ENCODE assay signal across 11 mouse cellular contexts in genomic region chr1:161379685-161380424, GRCm38 (mm10). TPM values are rescaled to one million over a fixed set of nuclear protein-coding genes. Genes with fewer than 3 reads are reported as not detected.
DNase-seq lines count a peak whose midpoint lies in the region; ATAC-seq and TF ChIP-seq lines count a peak whose summit lies in the region.
"Had no signal": no experiment of that assay in that cellular context is flagged by ENCODE, and none has a peak within 500 bp of the region (broad histone marks: within the 10 kb centered on the region; RNA-seq: fewer than 3 reads in every experiment).

No protein-coding gene starts in this region.

- no peak overlapping the region for H3K9ac ChIP-seq in forebrain, embryonic 15.5 days (replicated peaks)
- no peak overlapping the region for H3K9ac ChIP-seq in limb, embryonic 14.5 days (ENCODE audit: low read depth, low read length, severe bottlenecking)
- no peak overlapping the region for H3K9ac ChIP-seq in liver, embryonic 11.5 days (ENCODE audit: low read depth, low read length)
- H3K9ac ChIP-seq: liver, embryonic 13.5 days had no signal

- H3K9me3 ChIP-seq in heart, embryonic 10.5 days, result no peaks in the 10 kb centered on the region
- H3K9me3 ChIP-seq in forebrain, embryonic 15.5 days, result no peaks in the 10 kb centered on the region
- H3K9me3 ChIP-seq in limb, embryonic 14.5 days (ENCODE audit: control insufficient read depth, low read length), result no peaks in the 10 kb centered on the region
- H3K9me3 ChIP-seq in liver, embryonic 11.5 days (ENCODE audit: control insufficient read depth, low read length), result no peaks in the 10 kb centered on the region
- H3K9me3 ChIP-seq: liver, embryonic 13.5 days had no signal

- peak overlapping the region; percentile 25; the same call in 1 of the 2 replicates for H3K4me2 ChIP-seq in forebrain, embryonic 15.5 days (replicated peaks)
- no peak overlapping the region for H3K4me2 ChIP-seq in limb, embryonic 14.5 days (replicated peaks; ENCODE audit: low read depth, low read length, severe bottlenecking)
- no peak overlapping the region for H3K4me2 ChIP-seq in liver, embryonic 11.5 days
- H3K4me2 ChIP-seq: liver, embryonic 13.5 days had no signal

- H3K27ac ChIP-seq in heart, embryonic 10.5 days, result no peak overlapping the region
- peak overlapping the region; percentile 57 for H3K27ac ChIP-seq in forebrain, embryonic 15.5 days (replicated peaks)
- H3K27ac ChIP-seq in limb, embryonic 14.5 days (replicated peaks; ENCODE audit: low read depth, low read length), result no peak overlapping the region; the same call in 1 of the 2 replicates
- H3K27ac ChIP-seq in liver, embryonic 11.5 days (ENCODE audit: low read depth, low read length), result no peak overlapping the region
- H3K27ac ChIP-seq: liver, embryonic 13.5 days had no signal

- no peaks in the 10 kb centered on the region for H3K36me3 ChIP-seq in heart, embryonic 10.5 days
- H3K36me3 ChIP-seq in forebrain, embryonic 15.5 days, result no peaks in the 10 kb centered on the region
- no peaks in the 10 kb centered on the region for H3K36me3 ChIP-seq in limb, embryonic 14.5 days (ENCODE audit: control insufficient read depth, insufficient read depth, low read length)
- no peaks in the 10 kb centered on the region for H3K36me3 ChIP-seq in liver, embryonic 11.5 days (ENCODE audit: control insufficient read depth, insufficient read depth, low read length)
- H3K36me3 ChIP-seq: liver, embryonic 13.5 days had no signal

- H3K27me3 ChIP-seq in heart, embryonic 10.5 days (ENCODE audit: insufficient read depth, poor library complexity, severe bottlenecking), result no peaks in the 10 kb centered on the region
- H3K27me3 ChIP-seq in forebrain, embryonic 15.5 days, result no peaks in the 10 kb centered on the region
- H3K27me3 ChIP-seq in limb, embryonic 14.5 days (ENCODE audit: control insufficient read depth, insufficient read depth, low read length), result no peaks in the 10 kb centered on the region
- no peaks in the 10 kb centered on the region for H3K27me3 ChIP-seq in liver, embryonic 11.5 days (replicated peaks; ENCODE audit: control insufficient read depth, insufficient read depth, low read length)
- H3K27me3 ChIP-seq: liver, embryonic 13.5 days; Patski had no signal

- no peak for TF ChIP-seq POLR2A in limb, embryonic 14.5 days (IDR thresholded peaks at IDR 0.05; ENCODE audit: borderline replicate concordance, extremely low read depth, insufficient read depth, insufficient read length)

- 26% methylated on average over 11 of the region's 11 CpGs for WGBS in heart, embryonic 10.5 days
- 6% methylated on average over 11 of the region's 11 CpGs for WGBS in forebrain, embryonic 15.5 days
- 19% methylated on average over 11 of the region's 11 CpGs for WGBS in limb, embryonic 14.5 days
- 38% methylated on average over 11 of the region's 11 CpGs for WGBS in liver, embryonic 11.5 days

- H3K4me1 ChIP-seq in heart, embryonic 10.5 days, result peaks cover 3% of the 10 kb centered on the region; the same call in 1 of the 2 replicates
- H3K4me1 ChIP-seq in forebrain, embryonic 15.5 days, result peaks cover 22% of the 10 kb centered on the region
- H3K4me1 ChIP-seq in limb, embryonic 14.5 days (ENCODE audit: control insufficient read depth, insufficient read depth, low read length), result peaks cover 14% of the 10 kb centered on the region
- no peaks in the 10 kb centered on the region for H3K4me1 ChIP-seq in liver, embryonic 11.5 days (replicated peaks; ENCODE audit: control insufficient read depth, insufficient read depth, low read length)
- H3K4me1 ChIP-seq: liver, embryonic 13.5 days had no signal

- peak; percentile 8 to 44 for DNase-seq in heart, postnatal 14 days
- DNase-seq in heart, embryonic 10.5 days (ENCODE audit: low spot score), result no peak
- peak; percentile 16 for DNase-seq in ZHBTc4 (ENCODE audit: low read depth, low spot score)
- peak; percentile 24 for DNase-seq in limb, embryonic 14.5 days (ENCODE audit: low spot score)
- no peak for DNase-seq in liver, embryonic 11.5 days (ENCODE audit: low spot score)
- DNase-seq in adrenal gland, postnatal 4 days (ENCODE audit: low spot score in 2 of 2), result no peak
- no peak for DNase-seq in urinary bladder, adult 2 months (ENCODE audit: low spot score)
- DNase-seq: liver, embryonic 13.5 days had no signal

- ATAC-seq in forebrain, embryonic 15.5 days (replicated peaks), result peak; percentile 95
- no peak for ATAC-seq in limb, embryonic 14.5 days (ENCODE audit: low FRiP score, low read depth)
- ATAC-seq in liver, embryonic 11.5 days (replicated peaks; ENCODE audit: low FRiP score), result no peak
- ATAC-seq: Patski had no signal

- intact Hi-C loops in heart, postnatal 14 days (cut with DNase I), result no loop called here

- no peak overlapping the region for H3K4me3 ChIP-seq in heart, embryonic 10.5 days
- H3K4me3 ChIP-seq in forebrain, embryonic 15.5 days, result no peak overlapping the region
- no peak overlapping the region for H3K4me3 ChIP-seq in limb, embryonic 14.5 days (replicated peaks; ENCODE audit: low read length)
- no peak overlapping the region for H3K4me3 ChIP-seq in liver, embryonic 11.5 days (ENCODE audit: low read depth, low read length)
- H3K4me3 ChIP-seq: liver, embryonic 13.5 days had no signal

RNA-seq across cellular contexts. Expression of gene Tnfsf4, which starts 15.4 kb away (rescaled TPM):
- not detected for total RNA-seq in heart, postnatal 14 days (2021)
- polyA plus RNA-seq in heart, embryonic 10.5 days (2016; fragmentation: Nextera tagmentation; extraction: Ambion mirVana), result not detected in 2 replicates
- polyA plus RNA-seq in forebrain, embryonic 15.5 days (2015; fragmentation: Nextera tagmentation; extraction: Ambion mirVana), result not detected in 2 replicates
- polyA plus RNA-seq in limb, embryonic 14.5 days (2012; rRNA removed), result 0.06 and 0.10 TPM in 2 replicates
- polyA plus RNA-seq in limb, embryonic 14.5 days (2014; fragmentation: Nextera tagmentation; extraction: Ambion mirVana), result 0.11 TPM in 1 of 2 replicates, not detected in the other
- not detected in 2 replicates for polyA plus RNA-seq in liver, embryonic 11.5 days (2014; fragmentation: Nextera tagmentation; extraction: Ambion mirVana)
- total RNA-seq in adrenal gland, postnatal 4 days (2021), result not detected
- polyA plus RNA-seq in urinary bladder, adult 2 months (2012; rRNA removed), result not detected in 2 replicates
- polyA plus RNA-seq: neural tube, embryonic 14.5 days; Patski had no signal

Comparison
In these comparisons a context has a peak if more than half of its experiments do, and no peak if none do; other contexts are left out.
1. DNase-seq: peak in heart, postnatal 14 days (2 of 2), ZHBTc4 (single experiment) and limb, embryonic 14.5 days (single experiment); none in heart, embryonic 10.5 days (single experiment), liver, embryonic 11.5 days (single experiment), adrenal gland, postnatal 4 days (0 of 2) and urinary bladder, adult 2 months (single experiment).